Mouse (Mus musculus): ENCODE data around the gene Man1a2.
A peak's percentile ranks its signal among the peaks of the same experiment; 100 is the strongest.

The Man1a2 gene

GRCm38 (mm10) chr3:100685087-100685762, at the start of gene Man1a2:
Gene Man1a2 (minus strand): TSS chr3:100685503.
- DNase-seq (ENCODE audit: low read depth) = peak; percentile 91

- no peak for DNase-seq (ENCODE audit: low read depth)
Observed at GRCm38 (mm10) chr3:100734482-100735154, 49.3 kb upstream of the Man1a2 start.

GRCm38 (mm10) chr3:100731896-100732295, 46.6 kb upstream of the Man1a2 start:
- no peak for DNase-seq (ENCODE audit: low read depth)

- DNase-seq (ENCODE audit: low read depth) = no peak
Observed at GRCm38 (mm10) chr3:100731347-100731746, 46.0 kb upstream of the Man1a2 start.

GRCm38 (mm10) chr3:100728008-100728712, 42.9 kb upstream of the Man1a2 start:
- no peak for DNase-seq (ENCODE audit: low read depth)

- DNase-seq (ENCODE audit: low read depth) = no peak
Observed at GRCm38 (mm10) chr3:100725960-100726674, 40.8 kb upstream of the Man1a2 start.

- DNase-seq (ENCODE audit: low read depth) = no peak
Observed at GRCm38 (mm10) chr3:100720786-100721300, 35.5 kb upstream of the Man1a2 start.

- DNase-seq (ENCODE audit: low read depth) = no peak
Observed at GRCm38 (mm10) chr3:100716241-100716640, 30.9 kb upstream of the Man1a2 start.

- DNase-seq (ENCODE audit: low read depth) = no peak
Observed at GRCm38 (mm10) chr3:100715367-100715766, 30.1 kb upstream of the Man1a2 start.

- DNase-seq (ENCODE audit: low read depth) = no peak
Observed at GRCm38 (mm10) chr3:100713142-100714005, 28.1 kb upstream of the Man1a2 start.

- no peak for DNase-seq (ENCODE audit: low read depth)
Observed at GRCm38 (mm10) chr3:100712140-100712539, 26.8 kb upstream of the Man1a2 start.

GRCm38 (mm10) chr3:100711486-100711885, 26.2 kb upstream of the Man1a2 start:
- no peak for DNase-seq (ENCODE audit: low read depth)

GRCm38 (mm10) chr3:100707117-100707516, 21.8 kb upstream of the Man1a2 start:
- no peak for DNase-seq (ENCODE audit: low read depth)

- no peak for DNase-seq (ENCODE audit: low read depth)
Observed at GRCm38 (mm10) chr3:100705128-100705667, 19.9 kb upstream of the Man1a2 start.

- no peak for DNase-seq (ENCODE audit: low read depth)
Observed at GRCm38 (mm10) chr3:100703847-100704644, 18.7 kb upstream of the Man1a2 start.

GRCm38 (mm10) chr3:100702875-100703846, 17.9 kb upstream of the Man1a2 start:
- peak; percentile 39 for DNase-seq (ENCODE audit: low read depth)

GRCm38 (mm10) chr3:100688747-100689146, 3.4 kb upstream of the Man1a2 start:
- DNase-seq (ENCODE audit: low read depth) = no peak

- DNase-seq (ENCODE audit: low read depth) = no peak
Observed at GRCm38 (mm10) chr3:100686756-100687155, 1.5 kb upstream of the Man1a2 start.
